Mouse (Mus musculus): ENCODE data around the gene Fcgr4. TPM values are rescaled to one million over a fixed set of nuclear protein-coding genes. Genes with fewer than 3 reads are reported as not detected.
"Not testable (repeated sequence)": the region's sequence is repeated elsewhere in the genome, so short reads cannot be mapped to it uniquely, and the experiment has no call there.

Gene Fcgr4
- polyA plus RNA-seq, 1 experiment from 2014 or later = 0.14 TPM

- H3K9ac ChIP-seq (ENCODE audit: low read depth, low read length); H3K36me3 ChIP-seq (ENCODE audit: control insufficient read depth, insufficient read depth, low read length); H3K9me3 ChIP-seq (replicated peaks; ENCODE audit: control insufficient read depth, low read length, poor library complexity, severe bottlenecking); H3K27ac ChIP-seq (ENCODE audit: low read length); H3K4me1 ChIP-seq (ENCODE audit: control insufficient read depth, insufficient read depth, low read length): not testable (repeated sequence)
- peak; percentile 47 for ATAC-seq
- WGBS = 0% methylated on average over 15 of the region's 35 CpGs
- Histone ChIP-seq H3K4me3 (ENCODE audit: low read depth, low read length) (peak overlapping the region; percentile 31), H3K4me2 (ENCODE audit: low read length) (peak overlapping the region; percentile 46), H3K27me3 (ENCODE audit: control insufficient read depth, insufficient read depth, low read depth, low read length) (peaks cover 29% of the 10 kb centered on the region)
Measured at GRCm38 (mm10) chr1:171065243-171065587, 46.5 kb downstream of the Fcgr4 start.

- not testable (repeated sequence) for H3K27ac ChIP-seq (ENCODE audit: low read length); H3K4me1 ChIP-seq (ENCODE audit: control insufficient read depth, insufficient read depth, low read length); H3K9me3 ChIP-seq (replicated peaks; ENCODE audit: control insufficient read depth, low read length, poor library complexity, severe bottlenecking); H3K36me3 ChIP-seq (ENCODE audit: control insufficient read depth, insufficient read depth, low read length); H3K9ac ChIP-seq (ENCODE audit: low read depth, low read length)
- ATAC-seq = peak; percentile 18
- H3K4me3 ChIP-seq (ENCODE audit: low read depth, low read length) = peak overlapping the region; percentile 29
- H3K4me2 ChIP-seq (ENCODE audit: low read length) = peak overlapping the region; percentile 39; the same call in 1 of the 2 replicates
- WGBS = 6% methylated on average over 26 of the region's 45 CpGs
- H3K27me3 ChIP-seq (ENCODE audit: control insufficient read depth, insufficient read depth, low read depth, low read length) = peaks cover 29% of the 10 kb centered on the region
Measured at GRCm38 (mm10) chr1:171065768-171066167, 47.0 kb downstream of the Fcgr4 start.

- not testable (repeated sequence) for H3K4me2 ChIP-seq (ENCODE audit: low read length); H3K9me3 ChIP-seq (replicated peaks; ENCODE audit: control insufficient read depth, low read length, poor library complexity, severe bottlenecking); H3K36me3 ChIP-seq (ENCODE audit: control insufficient read depth, insufficient read depth, low read length); H3K27ac ChIP-seq (ENCODE audit: low read length); H3K4me3 ChIP-seq (ENCODE audit: low read depth, low read length); H3K4me1 ChIP-seq (ENCODE audit: control insufficient read depth, insufficient read depth, low read length); H3K9ac ChIP-seq (ENCODE audit: low read depth, low read length)
- 36% methylated on average over 1 of the region's 10 CpGs for WGBS
- ATAC-seq = peak; percentile 49
- peaks cover 29% of the 10 kb centered on the region for H3K27me3 ChIP-seq (ENCODE audit: control insufficient read depth, insufficient read depth, low read depth, low read length)
Measured at GRCm38 (mm10) chr1:171066583-171066982, 47.9 kb downstream of the Fcgr4 start.

GRCm38 (mm10) chr1:171067928-171068327 is 49.2 kb downstream of the Fcgr4 start:
- not testable (repeated sequence) for ATAC-seq; H3K4me1 ChIP-seq (ENCODE audit: control insufficient read depth, insufficient read depth, low read length); H3K4me3 ChIP-seq (ENCODE audit: low read depth, low read length); H3K36me3 ChIP-seq (ENCODE audit: control insufficient read depth, insufficient read depth, low read length); H3K9me3 ChIP-seq (replicated peaks; ENCODE audit: control insufficient read depth, low read length, poor library complexity, severe bottlenecking); H3K4me2 ChIP-seq (ENCODE audit: low read length); H3K9ac ChIP-seq (ENCODE audit: low read depth, low read length); H3K27ac ChIP-seq (ENCODE audit: low read length)
- peaks cover 27% of the 10 kb centered on the region for H3K27me3 ChIP-seq (ENCODE audit: control insufficient read depth, insufficient read depth, low read depth, low read length)
- WGBS = 60% methylated on average over 5 of the region's 5 CpGs

GRCm38 (mm10) chr1:171069508-171069907 is 50.8 kb downstream of the Fcgr4 start:
- not testable (repeated sequence) for H3K9me3 ChIP-seq (replicated peaks; ENCODE audit: control insufficient read depth, low read length, poor library complexity, severe bottlenecking); H3K4me3 ChIP-seq (ENCODE audit: low read depth, low read length); H3K4me1 ChIP-seq (ENCODE audit: control insufficient read depth, insufficient read depth, low read length); ATAC-seq; H3K36me3 ChIP-seq (ENCODE audit: control insufficient read depth, insufficient read depth, low read length); H3K27ac ChIP-seq (ENCODE audit: low read length); H3K4me2 ChIP-seq (ENCODE audit: low read length); H3K9ac ChIP-seq (ENCODE audit: low read depth, low read length)
- WGBS = 68% methylated on average over 3 of the region's 3 CpGs
- peaks cover 24% of the 10 kb centered on the region for H3K27me3 ChIP-seq (ENCODE audit: control insufficient read depth, insufficient read depth, low read depth, low read length)

GRCm38 (mm10) chr1:171070879-171071278 is 52.2 kb downstream of the Fcgr4 start:
- not testable (repeated sequence) for H3K4me1 ChIP-seq (ENCODE audit: control insufficient read depth, insufficient read depth, low read length); H3K36me3 ChIP-seq (ENCODE audit: control insufficient read depth, insufficient read depth, low read length); H3K9me3 ChIP-seq (replicated peaks; ENCODE audit: control insufficient read depth, low read length, poor library complexity, severe bottlenecking); H3K4me3 ChIP-seq (ENCODE audit: low read depth, low read length); H3K9ac ChIP-seq (ENCODE audit: low read depth, low read length); ATAC-seq; H3K27ac ChIP-seq (ENCODE audit: low read length)
- Histone ChIP-seq H3K4me2 (ENCODE audit: low read length) (peak overlapping the region; percentile 17; the same call in 1 of the 2 replicates), H3K27me3 (ENCODE audit: control insufficient read depth, insufficient read depth, low read depth, low read length) (peaks cover 20% of the 10 kb centered on the region)
- WGBS = 23% methylated on average over 11 of the region's 16 CpGs

GRCm38 (mm10) chr1:171071726-171072125 is 53.0 kb downstream of the Fcgr4 start:
- H3K9me3 ChIP-seq (replicated peaks; ENCODE audit: control insufficient read depth, low read length, poor library complexity, severe bottlenecking); H3K4me2 ChIP-seq (ENCODE audit: low read length); H3K4me3 ChIP-seq (ENCODE audit: low read depth, low read length); H3K36me3 ChIP-seq (ENCODE audit: control insufficient read depth, insufficient read depth, low read length); H3K4me1 ChIP-seq (ENCODE audit: control insufficient read depth, insufficient read depth, low read length); H3K9ac ChIP-seq (ENCODE audit: low read depth, low read length); H3K27ac ChIP-seq (ENCODE audit: low read length): not testable (repeated sequence)
- peaks cover 20% of the 10 kb centered on the region for H3K27me3 ChIP-seq (ENCODE audit: control insufficient read depth, insufficient read depth, low read depth, low read length)
- peak; percentile 32 for ATAC-seq
- WGBS = no CpG with 5 or more reads among the region's 35 CpGs

GRCm38 (mm10) chr1:171072217-171072616 is 53.5 kb downstream of the Fcgr4 start:
- H3K27me3 ChIP-seq (ENCODE audit: control insufficient read depth, insufficient read depth, low read depth, low read length) = peaks cover 21% of the 10 kb centered on the region
- not testable (repeated sequence) for H3K9me3 ChIP-seq (replicated peaks; ENCODE audit: control insufficient read depth, low read length, poor library complexity, severe bottlenecking); H3K4me3 ChIP-seq (ENCODE audit: low read depth, low read length); H3K36me3 ChIP-seq (ENCODE audit: control insufficient read depth, insufficient read depth, low read length); H3K9ac ChIP-seq (ENCODE audit: low read depth, low read length); H3K4me2 ChIP-seq (ENCODE audit: low read length); H3K27ac ChIP-seq (ENCODE audit: low read length); H3K4me1 ChIP-seq (ENCODE audit: control insufficient read depth, insufficient read depth, low read length)
- no CpG with 5 or more reads among the region's 45 CpGs for WGBS
- ATAC-seq = peak; percentile 32

GRCm38 (mm10) chr1:171074283-171074682 is 55.6 kb downstream of the Fcgr4 start:
- H3K9ac ChIP-seq (ENCODE audit: low read depth, low read length); H3K27ac ChIP-seq (ENCODE audit: low read length); H3K4me3 ChIP-seq (ENCODE audit: low read depth, low read length); H3K4me1 ChIP-seq (ENCODE audit: control insufficient read depth, insufficient read depth, low read length); H3K4me2 ChIP-seq (ENCODE audit: low read length); H3K9me3 ChIP-seq (replicated peaks; ENCODE audit: control insufficient read depth, low read length, poor library complexity, severe bottlenecking); H3K36me3 ChIP-seq (ENCODE audit: control insufficient read depth, insufficient read depth, low read length): not testable (repeated sequence)
- 20% methylated on average over 4 of the region's 10 CpGs for WGBS
- H3K27me3 ChIP-seq (ENCODE audit: control insufficient read depth, insufficient read depth, low read depth, low read length) = peaks cover 20% of the 10 kb centered on the region
- peak; percentile 13; the same call in 1 of the 2 replicates for ATAC-seq

GRCm38 (mm10) chr1:171076176-171076575 is 57.5 kb downstream of the Fcgr4 start:
- peaks cover 13% of the 10 kb centered on the region for H3K27me3 ChIP-seq (ENCODE audit: control insufficient read depth, insufficient read depth, low read depth, low read length)
- not testable (repeated sequence) for H3K9ac ChIP-seq (ENCODE audit: low read depth, low read length); H3K4me3 ChIP-seq (ENCODE audit: low read depth, low read length); H3K9me3 ChIP-seq (replicated peaks; ENCODE audit: control insufficient read depth, low read length, poor library complexity, severe bottlenecking); H3K36me3 ChIP-seq (ENCODE audit: control insufficient read depth, insufficient read depth, low read length); H3K4me1 ChIP-seq (ENCODE audit: control insufficient read depth, insufficient read depth, low read length); H3K27ac ChIP-seq (ENCODE audit: low read length); ATAC-seq; H3K4me2 ChIP-seq (ENCODE audit: low read length)
- WGBS = 75% methylated on average over 3 of the region's 5 CpGs

All from midbrain, embryonic 16.5 days (tissue).